Mouse (Mus musculus): Measurements from ENCODE around the gene Plg.

The Plg gene
- long read RNA-seq, experiment 1 = 0 reads
- long read RNA-seq, experiment 2 = 0 reads

DNA sequence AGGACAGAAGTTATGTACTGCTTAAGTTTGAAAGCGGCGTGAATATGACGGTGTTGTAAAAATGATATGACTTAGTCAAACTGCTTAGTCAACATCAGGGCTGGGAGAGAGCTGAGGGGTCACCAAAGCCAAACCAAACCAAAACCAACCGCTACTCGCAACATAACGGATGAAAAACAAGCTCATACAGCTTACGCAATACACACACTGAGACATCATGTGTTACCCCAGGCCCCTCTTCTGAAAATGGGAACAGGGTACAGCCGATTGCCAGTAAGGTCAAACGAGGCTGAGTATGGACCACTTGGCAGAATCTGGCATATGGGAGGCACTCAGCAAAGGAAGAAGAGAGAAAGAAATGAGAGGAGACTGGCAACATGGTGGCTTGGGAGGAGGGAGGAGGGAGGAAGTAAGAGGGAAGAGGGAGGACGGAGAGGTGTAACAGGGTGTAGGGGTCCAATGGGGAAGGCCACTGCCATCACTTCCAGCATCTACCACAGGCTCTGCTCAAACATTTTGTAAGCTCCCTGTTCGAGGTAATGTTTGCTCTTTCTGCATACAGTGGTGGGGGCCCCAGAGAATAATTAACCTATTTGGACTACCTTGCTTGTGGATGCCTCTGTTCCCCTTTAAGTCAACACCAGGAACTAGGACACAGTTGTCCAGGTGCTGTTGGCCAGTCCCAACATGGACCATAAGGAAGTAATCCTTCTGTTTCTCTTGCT, at the start of gene Plg:
TSS of gene Plg (plus strand) at position 628 of the 725 bp plus-strand sequence.
- intact Hi-C loops (cut with DNase I) = loop anchor here (10.0 kb wide), 1 partner anchor 153 kb away; no protein-coding TSS in a partner anchor

DNA sequence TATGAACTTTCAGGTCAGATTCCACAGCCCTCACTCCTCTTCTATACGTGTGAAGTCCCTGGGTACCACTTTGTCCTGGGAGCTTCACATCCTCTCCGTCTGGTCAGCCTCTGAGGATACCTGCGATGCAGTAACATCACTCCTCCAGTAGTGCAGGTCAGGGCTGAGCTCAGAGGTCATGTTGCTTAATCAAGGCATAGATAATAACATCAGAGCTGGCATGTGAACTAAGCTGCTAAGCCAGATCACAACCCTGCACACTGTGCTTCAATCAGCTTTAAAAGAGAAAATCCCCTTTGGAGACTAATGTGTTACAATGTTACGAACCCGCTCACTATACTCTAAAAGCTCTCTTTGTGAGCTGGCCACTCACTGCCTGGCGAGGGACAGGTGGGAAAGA, 43.3 kb upstream of the Plg start:
- intact Hi-C loops (cut with DNase I) = no loop called here

GRCm38 (mm10) chr17:12336073-12336868, 42.1 kb upstream of the Plg start:
- intact Hi-C loops (cut with DNase I) = no loop called here

- intact Hi-C loops (cut with DNase I) = no loop called here
Observed at GRCm38 (mm10) chr17:12337156-12337555, 41.3 kb upstream of the Plg start.

GRCm38 (mm10) chr17:12343702-12344376, 34.6 kb upstream of the Plg start:
- intact Hi-C loops (cut with DNase I) = no loop called here

GRCm38 (mm10) chr17:12347462-12347861, 30.9 kb upstream of the Plg start:
- intact Hi-C loops (cut with DNase I) = no loop called here

- intact Hi-C loops (cut with DNase I) = no loop called here
Observed at GRCm38 (mm10) chr17:12351564-12351963, 26.8 kb upstream of the Plg start.

DNA sequence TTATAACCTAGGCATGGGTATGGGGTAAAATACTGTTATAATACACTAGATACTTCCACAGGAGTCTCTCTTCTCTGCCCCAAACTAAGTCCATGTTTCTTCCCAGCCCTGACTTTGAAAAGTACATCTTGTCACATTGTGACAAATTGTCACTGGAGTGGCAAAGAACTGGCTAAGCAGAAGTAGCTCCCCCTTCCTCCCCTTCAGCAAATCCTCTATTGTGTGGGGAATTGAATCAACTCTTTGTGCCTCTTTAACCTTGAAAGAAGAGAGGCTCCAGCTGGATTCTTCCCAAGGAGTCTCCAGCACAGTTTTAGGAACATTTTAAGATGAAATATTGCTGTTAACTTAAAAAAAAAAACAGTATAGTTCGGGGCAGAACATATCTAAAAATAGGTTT, 25.6 kb upstream of the Plg start:
- intact Hi-C loops (cut with DNase I) = no loop called here

GRCm38 (mm10) chr17:12359876-12360275, 18.5 kb upstream of the Plg start:
- intact Hi-C loops (cut with DNase I) = loop anchor here (5.0 kb wide), 1 partner anchor 83 kb away; no protein-coding TSS in a partner anchor

- intact Hi-C loops (cut with DNase I) = loop anchor here (5.0 kb wide), 1 partner anchor 87 kb away; no protein-coding TSS in a partner anchor
Observed at GRCm38 (mm10) chr17:12363601-12364425, 14.6 kb upstream of the Plg start.

GRCm38 (mm10) chr17:12364426-12364735, 14.0 kb upstream of the Plg start:
- intact Hi-C loops (cut with DNase I) = loop anchor here (5.0 kb wide), 1 partner anchor 87 kb away; no protein-coding TSS in a partner anchor

- intact Hi-C loops (cut with DNase I) = loop anchor here (5.0 kb wide), 1 partner anchor 100 kb away; no protein-coding TSS in a partner anchor
Observed at GRCm38 (mm10) chr17:12367373-12367930, 11.0 kb upstream of the Plg start.

DNA sequence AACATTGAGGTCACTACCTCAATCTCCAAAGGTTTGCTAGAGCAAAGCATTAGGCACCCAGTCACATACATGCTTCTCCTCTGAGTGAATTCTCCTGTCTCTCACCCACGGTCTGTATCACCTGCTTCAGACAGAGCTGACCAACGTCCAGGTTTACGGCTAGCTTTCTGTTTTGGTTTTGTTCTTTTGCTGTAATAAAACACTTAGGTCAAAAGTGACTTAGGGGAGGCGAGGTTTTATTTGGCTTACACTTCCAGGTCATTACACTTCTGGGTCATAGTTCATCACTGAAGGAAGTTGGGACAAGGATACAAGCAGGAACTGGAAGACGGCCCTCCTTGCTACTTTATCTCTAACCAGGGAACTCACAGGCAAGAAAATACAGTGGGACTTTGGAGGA, 9.0 kb upstream of the Plg start:
- intact Hi-C loops (cut with DNase I) = loop anchor here (5.0 kb wide), 1 partner anchor 102 kb away; no protein-coding TSS in a partner anchor

GRCm38 (mm10) chr17:12370289-12370688, 8.1 kb upstream of the Plg start:
- intact Hi-C loops (cut with DNase I) = loop anchor here (5.0 to 10.0 kb wide), 3 partner anchors 53 to 333 kb away; partner anchors contain the start of gene Map3k4

GRCm38 (mm10) chr17:12371310-12371925, 7.0 kb upstream of the Plg start:
- intact Hi-C loops (cut with DNase I) = loop anchor here (5.0 to 10.0 kb wide), 3 partner anchors 54 to 334 kb away; partner anchors contain the start of gene Map3k4

DNA sequence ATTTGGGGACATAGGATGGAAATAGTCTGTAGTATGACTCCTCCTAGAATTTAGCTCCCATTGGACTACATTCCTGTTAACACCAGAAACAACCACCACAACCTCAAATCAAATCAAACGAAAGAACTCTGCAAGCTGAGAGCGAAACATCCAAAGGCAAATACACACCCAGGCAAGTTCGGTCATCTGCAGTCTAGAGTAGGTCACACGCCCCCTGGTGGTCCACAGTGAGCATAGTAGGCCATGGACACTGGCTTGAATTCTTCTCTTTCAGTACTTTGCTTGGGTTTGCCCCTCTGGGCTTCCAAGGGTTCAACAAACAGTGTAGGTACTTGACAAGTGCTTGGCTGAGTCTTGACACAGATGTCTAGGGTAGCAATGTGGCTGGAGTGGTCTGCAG, 6.4 kb upstream of the Plg start:
- intact Hi-C loops (cut with DNase I) = loop anchor here (5.0 to 10.0 kb wide), 3 partner anchors 55 to 335 kb away; partner anchors contain the start of gene Map3k4

- intact Hi-C loops (cut with DNase I) = loop anchor here (5.0 to 10.0 kb wide), 3 partner anchors 56 to 336 kb away; partner anchors contain the start of gene Map3k4
Observed at GRCm38 (mm10) chr17:12373601-12374144, 4.7 kb upstream of the Plg start.

GRCm38 (mm10) chr17:12380287-12380686, 1.9 kb downstream of the Plg start:
- intact Hi-C loops (cut with DNase I) = no loop called here

GRCm38 (mm10) chr17:12381579-12381978, 3.2 kb downstream of the Plg start:
- intact Hi-C loops (cut with DNase I) = no loop called here
